Mouse (Mus musculus): ENCODE results near the gene Mab21l3. TPM values are rescaled to one million over a fixed set of nuclear protein-coding genes. Genes with fewer than 3 reads are reported as not detected.

The Mab21l3 gene
- 0.49 and 0.51 TPM in 2 replicates for polyA plus RNA-seq (2012; rRNA removed)

DNA sequence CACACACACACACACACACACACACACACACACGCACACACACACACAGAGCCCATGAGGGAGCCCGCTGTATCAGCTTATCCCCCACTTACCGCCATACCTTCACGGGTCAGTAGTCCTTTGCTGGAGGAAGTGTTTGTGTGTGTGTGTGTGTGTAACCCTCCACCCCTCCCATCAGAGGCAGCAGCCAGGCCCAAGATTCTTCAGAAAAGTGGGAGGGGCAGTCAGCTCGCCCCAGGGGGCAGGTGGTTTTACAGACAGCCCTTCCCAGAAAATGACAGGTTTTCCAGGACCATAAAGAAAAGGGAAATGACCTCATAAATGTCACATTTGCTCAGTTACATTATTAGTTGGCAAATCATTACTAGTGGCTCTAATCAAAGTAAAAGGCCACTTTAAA lies at the start of gene Mab21l3:
Gene Mab21l3 (minus strand): TSS at position 144 of the 400 bp plus-strand sequence.
- WGBS = 65% methylated on average over 5 of the region's 5 CpGs
- DNase-seq (ENCODE audit: low read depth, low spot score) = no peak

DNA sequence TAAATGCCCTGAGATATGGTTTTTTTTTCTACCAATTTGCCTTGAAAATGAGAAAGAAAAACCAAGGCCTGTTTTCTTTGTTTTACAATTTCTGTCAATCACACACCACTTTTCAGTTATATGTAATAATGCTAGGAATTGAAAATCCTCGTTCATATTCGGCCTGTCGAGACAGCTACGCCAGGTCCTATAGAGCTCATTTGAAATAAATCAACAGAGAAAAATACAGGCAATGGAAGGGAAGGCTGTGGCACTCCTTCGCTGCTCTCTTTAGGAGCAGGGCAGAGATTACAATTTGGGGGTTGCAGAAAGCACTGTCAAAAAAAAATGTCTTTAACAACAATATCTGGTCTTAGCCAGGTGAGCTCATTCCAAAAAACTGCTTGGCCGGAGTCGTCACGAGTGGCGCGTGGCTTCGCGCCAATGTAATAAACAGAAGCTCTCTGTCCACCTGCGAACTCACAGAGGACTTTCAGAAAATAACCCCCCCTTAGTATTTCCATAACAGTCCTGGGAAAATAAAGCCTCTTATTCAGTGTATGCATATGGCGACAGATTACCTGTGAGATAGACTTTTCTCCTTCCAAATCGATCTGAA lies 48.7 kb upstream of the Mab21l3 start:
- no peak for DNase-seq (ENCODE audit: low read depth, low spot score)
- 69% methylated on average over 15 of the region's 15 CpGs for WGBS

DNA sequence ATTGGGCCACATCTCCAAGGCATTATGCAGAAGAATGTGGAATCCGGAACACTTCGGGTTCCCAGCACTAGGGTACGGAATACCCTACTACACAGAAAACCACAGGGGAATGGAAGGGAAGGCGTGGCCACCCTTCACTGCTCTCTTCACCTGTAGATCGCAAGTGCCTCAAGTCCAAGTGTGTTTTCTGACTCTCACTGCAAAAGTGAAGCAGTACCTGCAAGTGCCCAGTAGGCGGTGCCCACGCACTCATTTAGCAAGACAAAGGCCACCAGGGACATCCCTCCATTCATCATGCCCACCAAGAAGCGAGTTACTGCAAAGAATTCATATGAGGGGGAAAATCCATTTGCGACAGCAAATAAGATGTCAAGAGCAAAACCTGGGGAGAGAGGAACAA lies 48.1 kb upstream of the Mab21l3 start:
- WGBS = 44% methylated on average over 9 of the region's 9 CpGs
- no peak for DNase-seq (ENCODE audit: low read depth, low spot score)

DNA sequence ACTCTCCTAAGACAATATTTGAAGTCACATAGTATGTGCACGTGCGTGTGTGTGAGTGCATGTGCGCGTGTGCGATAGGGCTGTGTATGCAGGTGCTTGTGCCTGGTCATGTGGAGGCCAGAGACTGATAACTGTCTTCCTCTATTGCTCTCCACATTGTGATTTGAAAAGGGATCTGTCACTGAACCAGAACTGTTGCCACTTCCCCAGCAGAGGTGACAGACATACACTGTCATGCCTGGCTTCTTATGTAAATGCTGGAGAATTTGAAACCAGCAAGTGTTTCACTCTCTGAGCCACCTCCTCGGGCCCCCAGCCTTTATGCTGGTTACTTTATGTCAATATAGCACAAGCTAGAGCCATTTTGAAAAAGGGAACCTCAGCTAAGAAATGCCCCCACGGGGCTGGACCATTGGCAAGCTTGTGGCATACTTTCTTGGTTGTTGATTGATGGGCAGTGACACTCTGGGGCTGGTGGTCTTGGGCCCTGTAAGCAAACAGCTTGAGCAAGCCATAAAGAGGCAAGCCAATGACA lies 46.7 kb upstream of the Mab21l3 start:
- DNase-seq (ENCODE audit: low read depth, low spot score) = no peak
- WGBS = 83% methylated on average over 7 of the region's 7 CpGs

DNA sequence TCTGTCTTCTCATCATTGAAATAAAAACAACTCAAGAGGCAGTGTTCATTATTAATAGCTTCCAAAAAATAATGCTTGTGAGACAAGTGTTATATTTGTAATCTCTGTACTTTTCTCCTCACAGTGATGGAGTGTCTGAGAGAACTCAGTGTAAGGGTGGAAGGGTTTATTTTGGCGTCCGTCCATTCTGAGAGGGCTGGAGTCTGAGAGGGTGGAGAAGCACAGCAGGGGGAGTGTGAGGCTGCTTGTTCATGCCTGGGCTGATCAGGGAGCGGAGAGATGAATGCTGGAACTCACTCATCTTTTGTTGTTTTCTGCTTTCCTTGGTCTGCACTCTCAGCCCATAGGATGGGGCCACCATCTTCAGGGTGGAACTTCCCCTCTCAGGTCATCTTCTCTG lies 36.8 kb upstream of the Mab21l3 start:
- no peak for DNase-seq (ENCODE audit: low read depth, low spot score)
- WGBS = 45% methylated on average over 3 of the region's 3 CpGs

DNA sequence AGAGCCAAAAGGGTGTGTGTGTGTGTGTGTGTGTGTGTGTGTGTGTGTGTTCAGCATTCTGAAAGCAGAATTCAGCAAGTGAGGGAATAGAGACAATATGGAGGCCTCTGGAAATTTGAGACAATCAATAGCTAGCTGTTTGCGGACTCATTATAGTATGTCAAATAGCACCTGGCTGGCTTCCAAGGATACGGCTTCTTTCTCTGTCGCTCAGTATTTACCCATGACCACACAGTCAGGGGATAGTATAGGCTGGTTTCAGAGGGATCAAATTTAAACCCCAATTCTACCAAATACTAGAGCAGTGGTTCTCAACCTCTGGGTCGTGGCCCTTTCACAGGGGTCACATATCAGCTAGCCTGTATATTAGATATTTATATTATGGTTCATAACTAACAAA lies 36.3 kb upstream of the Mab21l3 start:
- WGBS = 40% methylated on average over 4 of the region's 4 CpGs

DNA sequence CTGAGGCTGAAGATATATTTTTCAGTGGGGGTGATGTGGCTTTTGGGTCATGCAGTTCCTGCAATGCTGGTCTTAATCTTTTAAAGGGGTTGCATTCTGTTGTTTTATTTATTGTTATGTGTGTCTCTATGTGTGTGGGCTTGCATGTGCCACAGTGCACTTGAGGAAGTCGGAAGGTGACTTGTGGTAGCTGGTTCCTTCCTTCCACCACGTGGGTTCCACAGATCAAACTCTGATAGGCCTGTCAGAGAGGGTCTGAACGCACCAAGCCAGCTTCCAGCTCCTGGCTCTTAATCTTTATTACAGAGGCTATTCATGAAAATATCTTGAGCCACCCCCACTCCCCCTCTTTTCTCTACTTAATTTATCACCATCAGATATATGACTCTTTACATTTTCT lies 35.1 kb upstream of the Mab21l3 start:
- WGBS = 88% methylated on average over 3 of the region's 3 CpGs
- DNase-seq (ENCODE audit: low read depth, low spot score) = no peak

More for the DNA sequence above, 36.3 kb upstream of the Mab21l3 start:
- DNase-seq (ENCODE audit: low read depth, low spot score) = peak; percentile 22

DNA sequence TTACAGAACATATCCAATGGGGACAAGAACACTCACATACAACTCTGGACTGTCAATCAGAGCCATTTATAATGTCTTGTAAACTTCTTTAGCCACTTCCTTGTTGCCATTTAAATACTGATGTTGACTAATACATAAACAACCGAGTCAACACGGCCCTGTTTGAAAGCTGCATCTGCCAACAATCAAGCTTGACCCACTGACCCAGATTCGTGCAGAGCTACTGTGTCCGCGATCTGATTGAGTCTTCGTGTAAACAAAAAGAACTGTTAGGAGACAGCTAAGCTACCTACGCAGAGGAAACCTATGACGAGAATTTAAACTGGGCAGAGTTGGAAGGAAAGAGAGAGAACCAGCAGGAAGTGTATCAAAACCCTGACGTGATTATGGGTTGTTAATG lies 33.0 kb upstream of the Mab21l3 start:
- DNase-seq (ENCODE audit: low read depth, low spot score) = no peak
- 56% methylated on average over 9 of the region's 9 CpGs for WGBS

DNA sequence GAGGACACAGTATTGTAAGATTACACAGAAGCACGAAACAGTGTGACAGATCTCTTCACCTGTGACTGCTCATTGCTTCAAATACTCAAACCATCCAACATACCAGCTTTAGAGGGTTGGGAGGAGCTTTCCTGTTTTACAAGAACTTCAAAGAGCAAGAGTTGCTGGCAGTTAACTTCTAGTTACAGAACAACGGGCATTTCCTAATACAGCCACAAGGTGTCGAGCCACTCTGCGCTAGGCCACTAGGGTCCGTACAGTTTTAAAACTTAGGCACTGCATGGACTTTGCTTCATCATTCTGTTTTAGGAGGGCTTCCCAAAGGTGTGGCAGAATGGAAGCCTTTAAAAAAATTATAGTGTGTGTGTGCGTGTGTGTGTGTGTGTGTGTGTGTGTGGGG lies 32.1 kb upstream of the Mab21l3 start:
- DNase-seq (ENCODE audit: low read depth, low spot score) = no peak
- 53% methylated on average over 6 of the region's 6 CpGs for WGBS

DNA sequence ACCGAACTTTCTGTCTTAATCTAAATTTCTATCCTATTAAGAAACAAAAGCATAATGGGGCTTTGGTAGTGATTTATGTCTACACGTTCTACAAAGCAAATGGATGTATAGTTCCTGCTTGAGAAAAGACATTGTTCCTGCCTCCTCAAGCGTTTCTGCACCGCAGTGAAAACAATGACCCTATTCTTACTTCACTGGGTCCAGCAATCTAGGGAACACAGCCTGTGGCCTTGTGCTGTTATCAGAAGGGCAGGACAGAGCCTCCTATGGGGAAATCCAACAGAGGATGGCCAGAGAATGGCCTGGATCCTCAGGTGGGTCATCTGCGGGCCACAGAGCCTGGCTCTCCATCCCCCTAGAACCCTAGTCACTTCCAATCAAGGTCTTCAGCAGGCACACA lies 29.4 kb upstream of the Mab21l3 start:
- 84% methylated on average over 5 of the region's 5 CpGs for WGBS
- no peak for DNase-seq (ENCODE audit: low read depth, low spot score)

DNA sequence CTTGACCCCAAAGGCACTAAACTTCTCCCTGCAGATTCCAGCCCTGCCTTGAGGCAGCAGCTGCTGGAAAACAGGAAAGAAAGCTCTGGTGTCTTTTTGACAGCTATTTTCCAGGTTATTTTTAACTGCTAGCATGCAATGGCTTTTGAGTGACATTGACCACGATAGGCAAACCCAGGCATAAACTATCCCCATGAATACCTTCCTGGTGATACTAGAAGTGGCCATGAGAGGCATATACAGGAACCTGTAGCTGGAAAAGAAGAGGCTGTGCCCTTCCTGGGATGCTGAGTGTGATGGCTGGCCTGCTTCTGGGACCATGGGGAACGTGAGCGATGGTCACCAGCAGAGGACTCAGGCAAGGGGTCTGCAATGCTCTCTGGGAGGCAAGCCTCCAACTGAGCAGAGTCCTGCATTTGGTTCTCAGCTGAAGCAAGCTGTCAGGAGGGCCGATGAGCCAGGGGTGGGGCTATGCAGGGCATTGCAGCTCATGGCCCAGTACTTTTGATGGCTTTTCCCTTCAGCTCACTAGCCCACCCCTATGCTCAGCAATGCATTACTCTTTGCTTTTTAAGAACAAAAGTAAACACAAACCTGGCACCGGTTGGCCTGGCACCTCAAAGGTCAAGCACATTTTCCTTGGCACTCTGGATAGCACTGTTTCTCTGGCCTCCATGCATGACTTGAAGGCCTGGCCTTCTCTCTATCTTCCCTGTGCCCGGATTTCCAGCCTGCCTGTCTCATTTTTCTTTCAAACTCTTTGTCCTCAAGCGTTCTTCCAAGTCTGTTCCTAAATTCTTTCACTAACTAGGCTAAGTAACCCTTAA lies 27.9 kb upstream of the Mab21l3 start:
- 71% methylated on average over 7 of the region's 7 CpGs for WGBS
- DNase-seq (ENCODE audit: low read depth, low spot score) = no peak

DNA sequence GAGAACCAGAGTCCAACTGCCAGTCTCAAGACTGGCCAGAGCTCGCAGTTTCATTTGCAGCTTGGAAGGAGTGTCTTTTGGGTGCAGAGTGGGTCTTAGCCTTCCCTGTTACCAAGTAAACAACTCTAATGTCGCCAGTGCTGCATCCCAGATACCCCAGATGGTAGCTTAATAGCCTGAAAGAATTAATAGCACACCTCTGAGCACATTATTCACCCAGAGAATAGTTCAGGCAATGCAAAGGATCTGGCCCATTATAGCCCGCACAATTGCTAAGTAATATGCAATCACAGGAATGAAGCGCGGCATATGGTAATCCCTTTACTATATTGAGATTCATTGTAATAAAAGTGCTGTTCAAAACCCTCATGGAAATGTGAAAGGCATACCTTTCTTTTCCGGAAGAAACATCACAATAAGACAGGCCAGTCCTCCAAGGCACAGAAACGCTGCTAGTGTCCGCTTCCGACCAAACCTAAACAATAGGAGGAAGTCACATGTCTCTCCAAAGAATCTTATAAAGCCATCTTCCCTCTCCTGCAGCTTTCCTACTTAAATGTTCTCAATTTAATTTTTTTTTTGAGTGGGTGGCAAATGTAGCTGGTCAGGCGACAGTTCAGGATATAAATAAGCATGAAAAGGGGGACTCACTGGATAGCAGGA lies 26.6 kb upstream of the Mab21l3 start:
- 85% methylated on average over 10 of the region's 10 CpGs for WGBS
- DNase-seq (ENCODE audit: low read depth, low spot score) = no peak

DNA sequence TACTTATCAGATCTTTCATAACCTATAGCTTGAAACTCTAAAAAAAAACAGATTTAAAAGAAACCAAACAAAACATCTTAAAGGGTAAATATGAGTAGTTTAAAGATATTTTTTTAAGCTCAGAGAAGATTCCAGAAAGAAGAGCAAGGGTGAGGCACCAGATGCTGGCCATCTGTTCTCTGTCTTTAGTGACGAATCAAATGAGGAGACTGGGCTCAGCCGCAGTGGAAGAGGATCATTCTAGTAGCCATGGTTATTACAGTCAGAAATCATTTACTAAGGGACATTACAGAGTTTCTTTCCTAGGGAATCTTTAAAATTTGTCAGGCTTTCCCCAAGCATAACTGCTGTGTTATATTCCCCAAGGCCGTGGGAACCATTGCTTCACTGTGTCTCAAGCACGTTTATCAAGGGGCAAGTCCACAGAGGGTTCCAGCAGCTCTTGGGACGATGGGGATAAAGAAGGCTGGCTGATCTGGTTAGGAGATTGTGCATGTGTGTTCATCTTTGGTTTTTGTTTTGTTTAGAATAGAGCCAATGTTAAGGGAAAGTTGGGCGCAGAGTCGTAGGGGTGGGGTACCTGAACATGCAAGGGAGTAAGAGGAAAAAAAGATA lies 24.4 kb upstream of the Mab21l3 start:
- WGBS = 80% methylated on average over 7 of the region's 7 CpGs
- no peak for DNase-seq (ENCODE audit: low read depth, low spot score)

DNA sequence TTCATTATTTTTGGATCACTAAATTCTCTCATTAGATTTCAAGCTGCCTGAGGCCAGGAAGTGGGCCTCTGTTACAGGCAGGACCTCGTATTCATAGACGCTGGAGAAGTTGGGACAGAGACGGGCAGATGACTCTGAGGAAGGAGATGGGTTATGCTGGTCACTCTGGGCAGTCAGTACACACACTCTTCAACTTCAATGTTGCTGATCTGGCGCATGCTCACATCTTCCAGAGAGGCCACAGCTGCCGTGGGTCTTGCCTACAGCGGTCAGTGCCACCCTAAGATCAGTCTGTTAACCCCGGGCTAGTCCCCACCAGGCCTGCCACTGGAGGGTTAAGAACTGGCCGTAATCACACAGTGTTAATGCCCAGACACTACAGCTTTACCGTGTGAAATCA lies 23.2 kb upstream of the Mab21l3 start:
- 88% methylated on average over 9 of the region's 9 CpGs for WGBS
- no peak for DNase-seq (ENCODE audit: low read depth, low spot score)

DNA sequence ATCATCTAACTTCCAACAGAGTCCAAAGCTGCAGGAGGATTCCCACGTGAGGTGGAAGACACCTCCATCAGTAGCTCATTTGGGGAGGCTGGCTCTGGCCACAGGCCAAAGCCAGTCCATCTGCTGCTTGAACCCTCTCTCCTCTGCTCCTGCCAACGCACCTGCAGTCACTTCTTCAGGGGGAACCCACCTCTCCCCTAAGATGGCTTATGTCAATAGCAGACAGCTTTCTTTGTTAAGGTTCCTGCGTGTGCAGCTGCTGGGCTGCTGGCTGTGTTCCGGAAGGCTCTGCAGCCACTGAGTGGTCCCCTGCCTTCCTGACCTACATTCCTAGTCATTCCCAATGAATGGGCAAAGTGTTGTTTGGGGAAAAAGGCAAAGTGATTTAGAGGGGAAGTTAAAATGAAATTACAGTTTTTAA lies 18.3 kb upstream of the Mab21l3 start:
- WGBS = 70% methylated on average over 4 of the region's 4 CpGs
- DNase-seq (ENCODE audit: low read depth, low spot score) = no peak

DNA sequence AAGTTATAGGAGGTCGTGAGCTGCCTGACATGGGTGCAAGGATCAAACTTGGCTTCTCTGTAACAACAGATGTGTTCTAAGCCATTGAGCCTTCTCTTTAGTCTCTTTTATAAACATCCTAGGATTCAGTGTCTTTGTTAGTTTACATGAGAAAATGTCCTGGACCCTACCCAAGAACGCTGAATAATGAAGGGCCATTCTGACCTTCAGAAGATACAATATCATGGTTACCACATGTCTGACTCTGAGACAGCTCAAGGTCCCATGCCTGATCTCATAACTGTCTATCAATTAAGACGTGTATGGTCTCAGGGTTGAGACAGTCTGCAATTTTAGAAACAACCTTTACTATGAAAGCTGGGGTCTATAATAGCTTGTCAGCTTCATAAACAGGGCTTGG lies 13.1 kb upstream of the Mab21l3 start:
- 68% methylated on average over 3 of the region's 3 CpGs for WGBS
- no peak for DNase-seq (ENCODE audit: low read depth, low spot score)

DNA sequence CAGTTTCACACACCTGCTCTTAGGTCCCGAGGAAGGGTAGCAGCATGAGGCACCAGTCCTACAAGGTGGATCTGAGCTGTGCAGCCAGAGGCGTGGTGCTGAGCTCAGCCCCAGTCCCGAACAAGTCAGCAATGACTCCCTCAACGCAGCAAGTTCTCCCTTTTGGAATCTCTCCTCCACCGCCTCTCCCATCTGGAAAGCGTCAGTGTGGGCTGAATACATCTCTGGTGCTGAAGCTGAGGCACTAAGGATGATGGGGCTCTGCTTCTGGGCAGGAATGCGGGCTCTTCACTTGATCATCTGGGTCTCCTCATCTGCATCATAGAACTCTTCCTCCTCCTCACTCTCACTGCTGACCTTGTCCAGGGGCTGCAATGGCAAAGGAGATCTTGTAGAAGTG lies 11.4 kb upstream of the Mab21l3 start:
- no peak for DNase-seq (ENCODE audit: low read depth, low spot score)
- 82% methylated on average over 7 of the region's 7 CpGs for WGBS

DNA sequence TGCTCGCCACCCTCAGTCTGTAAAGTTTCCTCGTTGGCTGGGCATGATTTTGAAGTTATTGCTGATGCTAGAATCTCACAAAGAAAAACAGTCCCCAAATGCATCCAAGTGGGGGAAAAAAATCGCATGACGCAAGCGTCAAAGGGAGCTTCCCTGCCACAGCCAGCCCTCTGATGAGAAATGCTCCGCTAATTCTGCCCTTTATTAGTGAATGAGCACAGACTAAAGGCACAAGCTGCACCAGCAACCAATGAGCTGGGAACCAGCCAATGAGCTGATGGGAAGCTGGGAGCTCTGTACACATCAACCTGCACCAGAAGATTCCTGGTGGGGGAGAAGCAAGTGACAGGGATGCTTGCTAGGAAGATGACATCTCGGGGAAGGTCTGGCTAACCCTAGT lies 11.0 kb upstream of the Mab21l3 start:
- no peak for DNase-seq (ENCODE audit: low read depth, low spot score)
- WGBS = 87% methylated on average over 7 of the region's 7 CpGs

DNA sequence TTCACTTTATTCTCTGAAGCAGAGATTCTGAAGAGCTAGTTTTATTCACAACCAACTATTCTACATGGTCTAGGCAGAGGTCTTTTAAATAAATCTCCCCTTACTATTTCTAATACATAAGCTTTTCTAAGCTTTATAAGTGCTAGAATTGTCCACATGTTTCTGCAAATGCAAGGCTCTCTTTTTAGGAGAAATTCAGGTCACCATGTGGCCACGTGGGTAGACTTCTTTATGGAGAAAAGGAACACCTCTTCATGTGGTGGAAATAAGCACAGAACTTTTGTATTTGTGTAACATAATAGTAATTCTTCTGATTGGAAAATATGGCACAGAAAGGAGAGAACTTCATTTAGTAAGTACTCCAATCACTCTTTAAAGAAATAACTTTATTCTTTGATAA lies 5.3 kb upstream of the Mab21l3 start:
- no peak for DNase-seq (ENCODE audit: low read depth, low spot score)
- WGBS = 68% methylated on average over 1 of the region's 1 CpGs

DNA sequence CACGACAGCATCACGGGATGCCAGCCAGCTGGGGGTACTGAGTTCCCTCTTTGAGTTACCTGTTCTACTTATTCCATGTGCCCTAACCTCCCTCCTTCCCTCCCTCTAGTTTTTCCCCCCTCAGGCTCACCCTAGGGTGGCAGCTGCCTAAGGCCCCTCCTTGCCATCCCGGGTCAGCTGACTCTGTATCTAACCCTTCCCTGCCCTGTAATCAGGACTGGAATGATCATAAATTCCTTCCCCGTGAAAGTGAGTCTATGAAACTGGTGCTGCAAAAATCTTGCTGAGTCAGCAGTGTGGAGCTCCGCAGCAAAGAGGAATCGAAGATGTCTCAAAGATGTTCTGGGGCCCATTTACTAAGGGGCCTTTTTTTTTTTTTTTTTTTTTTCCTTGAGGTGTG lies 2.6 kb upstream of the Mab21l3 start:
- no peak for DNase-seq (ENCODE audit: low read depth, low spot score)

More for the DNA sequence above, 2.6 kb upstream of the Mab21l3 start:
- 27% methylated on average over 6 of the region's 6 CpGs for WGBS

Measured in large intestine, adult 2 months (tissue).